Mouse (Mus musculus) forebrain, embryonic 14.5 days (tissue): ENCODE results near the gene Emilin3. TPM values are rescaled to one million over a fixed set of nuclear protein-coding genes. Genes with fewer than 3 reads are reported as not detected.

Source experiments
- ATAC-seq: fragments of 200-750 bp; cut with Nextera tagmentation; 2 replicates; pipeline ENCODE4 v1.8.0; 2017; ENCODE audit warnings: mild to moderate bottlenecking, moderate library complexity
- DNase-seq: peaks from one replicate; pipeline ENCODE4 v3.0.0-alpha.2; 2015; ENCODE audit warnings: low spot score
- H3K27ac ChIP-seq: fragments of 300-500 bp; sonication (generic); 2 replicates; pipeline ENCODE4 v1.5.1; 2014; ENCODE audit warnings: low read depth, mild to moderate bottlenecking, control low read depth, low read length, moderate library complexity
- H3K27me3 ChIP-seq: fragments of 300-500 bp; sonication (generic); replicated peaks from 2 replicates; pipeline ENCODE4 v1.6.1; 2014; ENCODE audit warnings: low read length, control low read depth, mixed read lengths; ENCODE audit not compliant: control insufficient read depth, insufficient read depth
- H3K36me3 ChIP-seq: fragments of 300-500 bp; sonication (generic); 2 replicates; pipeline ENCODE4 v1.6.1; 2014; ENCODE audit warnings: low read length, control low read depth; ENCODE audit not compliant: control insufficient read depth, insufficient read depth
- H3K4me1 ChIP-seq: fragments of 300-500 bp; sonication (generic); 2 replicates; pipeline ENCODE4 v1.6.1; 2014; ENCODE audit warnings: antibody characterized with exemption, low read length, control low read depth; ENCODE audit not compliant: control insufficient read depth, insufficient read depth
- H3K4me2 ChIP-seq: fragments of 300-500 bp; sonication (generic); 2 replicates; pipeline ENCODE4 v1.6.1; 2014; ENCODE audit warnings: mild to moderate bottlenecking, control low read depth, low read length
- H3K4me3 ChIP-seq: fragments of 300-500 bp; sonication (generic); 2 replicates; pipeline ENCODE4 v1.5.1; 2014; ENCODE audit warnings: low read depth, low read length, control low read depth
- H3K9ac ChIP-seq: fragments of 300-500 bp; sonication (generic); 2 replicates; pipeline ENCODE4 v1.6.1; 2014; ENCODE audit warnings: mild to moderate bottlenecking, low read length, control low read depth, moderate library complexity
- H3K9me3 ChIP-seq: fragments of 300-500 bp; sonication (generic); replicated peaks from 2 replicates; pipeline ENCODE4 v1.6.1; 2016; ENCODE audit warnings: low read length, control low read depth, mixed read lengths; ENCODE audit not compliant: control insufficient read depth
- WGBS: fragments of 180-500 bp; shearing (Covaris S2); extraction: QIAGEN DNeasy Blood & Tissue Kit; methylation state at CpG from one replicate; pipeline ENCODE4 v1.1.7; 2014; 5-methylcytosine and 5-hydroxymethylcytosine counted together
- polyA plus RNA-seq: library from polyadenylated mRNA; unstranded; fragments of >200 nt; fragmentation: Nextera tagmentation; extraction: Ambion mirVana; gene quantifications from 2 replicates; pipeline ENCODE4 v1.2.1, GENCODE M21; 2014

Emilin3 gene
- polyA plus RNA-seq, 1 experiment from 2014 or later = 0.24 TPM

GRCm38 (mm10) chr2:160951595-160951994 is 39.5 kb upstream of the Emilin3 start:
- no peaks in the 10 kb centered on the region for H3K4me1 ChIP-seq
- H3K4me3 ChIP-seq = no peak overlapping the region
- 87% methylated on average over 4 of the region's 4 CpGs for WGBS
- peaks cover 89% of the 10 kb centered on the region for H3K36me3 ChIP-seq
- no peaks in the 10 kb centered on the region for H3K9me3 ChIP-seq
- H3K27ac ChIP-seq = no peak overlapping the region
- H3K27me3 ChIP-seq = no peaks in the 10 kb centered on the region
- no peak for ATAC-seq
- H3K4me2 ChIP-seq = no peak overlapping the region
- no peak overlapping the region for H3K9ac ChIP-seq
- no peak for DNase-seq

- ATAC-seq (peak; percentile 46; the same call in 1 of the 2 replicates), DNase-seq (peak; percentile 34)
- Histone ChIP-seq H3K27ac (no peak overlapping the region), H3K36me3 (peaks cover 17% of the 10 kb centered on the region; the same call in 1 of the 2 replicates), H3K4me2 (no peak overlapping the region), H3K9ac (no peak overlapping the region), H3K27me3 (no peaks in the 10 kb centered on the region), H3K4me3 (no peak overlapping the region), H3K9me3 (no peaks in the 10 kb centered on the region), H3K4me1 (no peaks in the 10 kb centered on the region)
- 63% methylated on average over 3 of the region's 3 CpGs for WGBS
These were observed 30.3 kb upstream of the Emilin3 start for GRCm38 (mm10) chr2:160942443-160942842.

- H3K4me1 ChIP-seq = no peaks in the 10 kb centered on the region
- H3K36me3 ChIP-seq = peaks cover 9% of the 10 kb centered on the region; the same call in 1 of the 2 replicates
- ATAC-seq = no peak
- DNase-seq = no peak
- H3K9me3 ChIP-seq = no peaks in the 10 kb centered on the region
- 76% methylated on average over 17 of the region's 17 CpGs for WGBS
- no peaks in the 10 kb centered on the region for H3K27me3 ChIP-seq
- H3K9ac ChIP-seq = no peak overlapping the region
- no peak overlapping the region for H3K27ac ChIP-seq
- no peak overlapping the region for H3K4me2 ChIP-seq
- no peak overlapping the region for H3K4me3 ChIP-seq
These were observed 29.0 kb upstream of the Emilin3 start for GRCm38 (mm10) chr2:160940930-160941709.

- H3K27ac ChIP-seq = no peak overlapping the region
- H3K4me1 ChIP-seq = no peaks in the 10 kb centered on the region
- peak; percentile 28 for DNase-seq
- H3K4me2 ChIP-seq = no peak overlapping the region
- H3K36me3 ChIP-seq = no peaks in the 10 kb centered on the region
- no peaks in the 10 kb centered on the region for H3K9me3 ChIP-seq
- no peaks in the 10 kb centered on the region for H3K27me3 ChIP-seq
- H3K9ac ChIP-seq = no peak overlapping the region
- 78% methylated on average over 4 of the region's 4 CpGs for WGBS
- H3K4me3 ChIP-seq = no peak overlapping the region
- ATAC-seq = no peak
These were observed 22.3 kb upstream of the Emilin3 start for GRCm38 (mm10) chr2:160934451-160934850.

- Histone ChIP-seq H3K4me1 (no peaks in the 10 kb centered on the region), H3K4me2 (no peak overlapping the region), H3K27me3 (no peaks in the 10 kb centered on the region), H3K4me3 (no peak overlapping the region), H3K9ac (no peak overlapping the region), H3K36me3 (no peaks in the 10 kb centered on the region), H3K9me3 (no peaks in the 10 kb centered on the region), H3K27ac (no peak overlapping the region)
- WGBS = 77% methylated on average over 5 of the region's 5 CpGs
- DNase-seq (no peak), ATAC-seq (no peak)
These were observed 21.8 kb upstream of the Emilin3 start for GRCm38 (mm10) chr2:160933890-160934289.

GRCm38 (mm10) chr2:160932981-160933380 is 20.9 kb upstream of the Emilin3 start:
- Histone ChIP-seq H3K27me3 (no peaks in the 10 kb centered on the region), H3K4me3 (no peak overlapping the region), H3K36me3 (no peaks in the 10 kb centered on the region), H3K4me2 (no peak overlapping the region), H3K9ac (no peak overlapping the region), H3K27ac (no peak overlapping the region), H3K9me3 (no peaks in the 10 kb centered on the region), H3K4me1 (no peaks in the 10 kb centered on the region)
- whole genome bisulfite sequencing = 91% methylated on average over 3 of the region's 3 CpGs
- ATAC-seq (no peak), DNase-seq (no peak)

- no peak overlapping the region for H3K4me3 ChIP-seq
- DNase-seq (no peak), ATAC-seq (no peak)
- H3K4me1 ChIP-seq = no peaks in the 10 kb centered on the region
- WGBS = 81% methylated on average over 8 of the region's 8 CpGs
- no peak overlapping the region for H3K27ac ChIP-seq
- H3K9ac ChIP-seq = no peak overlapping the region
- no peaks in the 10 kb centered on the region for H3K27me3 ChIP-seq
- no peaks in the 10 kb centered on the region for H3K36me3 ChIP-seq
- H3K9me3 ChIP-seq = no peaks in the 10 kb centered on the region
- no peak overlapping the region for H3K4me2 ChIP-seq
These were observed 20.2 kb upstream of the Emilin3 start for GRCm38 (mm10) chr2:160932325-160932724.

- H3K9me3 ChIP-seq = no peaks in the 10 kb centered on the region
- no peak overlapping the region for H3K4me3 ChIP-seq
- no peak overlapping the region for H3K27ac ChIP-seq
- no peak overlapping the region for H3K4me2 ChIP-seq
- no peaks in the 10 kb centered on the region for H3K27me3 ChIP-seq
- H3K4me1 ChIP-seq = no peaks in the 10 kb centered on the region
- DNase-seq = no peak
- WGBS = 98% methylated on average over 5 of the region's 5 CpGs
- H3K9ac ChIP-seq = no peak overlapping the region
- H3K36me3 ChIP-seq = no peaks in the 10 kb centered on the region
- no peak for ATAC-seq
These were observed 19.2 kb upstream of the Emilin3 start for GRCm38 (mm10) chr2:160931378-160931777.

- Histone ChIP-seq H3K27ac (no peak overlapping the region), H3K36me3 (no peaks in the 10 kb centered on the region), H3K4me1 (no peaks in the 10 kb centered on the region), H3K4me3 (no peak overlapping the region), H3K9me3 (no peaks in the 10 kb centered on the region), H3K27me3 (no peaks in the 10 kb centered on the region), H3K4me2 (no peak overlapping the region), H3K9ac (no peak overlapping the region)
- ATAC-seq (no peak), DNase-seq (peak; percentile 34)
- 55% methylated on average over 9 of the region's 9 CpGs for WGBS
These were observed 13.1 kb upstream of the Emilin3 start for GRCm38 (mm10) chr2:160925203-160925602.
